Mouse (Mus musculus): ENCODE data around the gene 1700028P14Rik. TPM values are rescaled to one million over a fixed set of nuclear protein-coding genes. Genes with fewer than 3 reads are reported as not detected.

The 1700028P14Rik gene
- total RNA-seq, 2 experiments from 2014 or later: not detected

Other genes starting within 250 kb of the 1700028P14Rik start
- 0.20 and 0.35 TPM in 2 replicates for gene Mamdc2, start 204.4 kb downstream of the 1700028P14Rik start, total RNA-seq (2015)
- 0.17 and 0.54 TPM in 2 replicates for gene Mamdc2, start 204.4 kb downstream of the 1700028P14Rik start, total RNA-seq (2017)
- gene Ptar1, start 34.6 kb upstream of the 1700028P14Rik start, total RNA-seq (2015): 11.6 and 15.5 TPM in 2 replicates
- gene Ptar1, start 34.6 kb upstream of the 1700028P14Rik start, total RNA-seq (2017): 11.0 and 13.6 TPM in 2 replicates
- gene Apba1, start 106.1 kb upstream of the 1700028P14Rik start, total RNA-seq (2015): 7.8 and 15.1 TPM in 2 replicates
- gene Apba1, start 106.1 kb upstream of the 1700028P14Rik start, total RNA-seq (2017): 8.7 and 11.2 TPM in 2 replicates

All from megakaryocyte progenitor cell, adult 5-6 weeks (primary cell).